Mouse (Mus musculus) embryonic stem cell, embryonic (primary cell): Measurements from ENCODE around the gene Txk.

Experiments used
- CTCF ChIA-PET, 4 experiments: fragments of 300-600 bp in 2 of 4; fragments of 350-600 bp in 2 of 4; sonication (Branson Sonifier 250); formaldehyde crosslinking; loops; one replicate each; lab custom pipeline; 2022; ENCODE audit warnings: inconsistent platforms in 2 of 4; lab: Charles Lee
- POLR2A ChIA-PET, 4 experiments: fragments of 300-600 bp in 2 of 4; fragments of 350-600 bp in 2 of 4; sonication (Branson Sonifier 250); formaldehyde crosslinking; loops; one replicate each; lab custom pipeline; 2022; ENCODE audit warnings: antibody characterized with exemption in 4 of 4, inconsistent platforms in 1 of 4; lab: Charles Lee

Gene Txk

DNA sequence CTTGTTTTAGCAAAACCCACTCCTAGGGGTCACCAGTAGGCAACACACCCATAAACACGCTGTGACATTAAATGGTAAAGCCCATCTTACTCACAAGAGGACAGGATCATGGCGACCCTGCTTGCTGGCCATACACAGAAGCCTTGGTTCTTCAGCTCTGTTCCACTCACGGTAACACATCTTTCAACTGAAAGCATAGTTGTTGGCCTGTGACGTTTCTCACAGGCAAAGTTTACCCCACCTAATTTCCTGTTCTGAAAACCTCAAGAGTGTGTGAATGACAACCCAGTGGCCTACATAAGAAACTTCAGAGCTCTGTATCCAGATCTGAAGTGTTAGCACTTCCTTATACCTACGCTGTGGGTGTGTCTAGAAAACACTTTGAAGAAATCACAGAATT lies at the start of gene Txk:
Txk (minus strand) TSS at position 193 of the 400 bp plus-strand sequence.
- POLR2A ChIA-PET = no interaction called here
- CTCF ChIA-PET = interaction anchor here in 1 of 4 experiments (0.6 kb wide), 1 partner anchor 646 kb away, joined by 3 read pairs; no protein-coding TSS in a partner anchor

DNA sequence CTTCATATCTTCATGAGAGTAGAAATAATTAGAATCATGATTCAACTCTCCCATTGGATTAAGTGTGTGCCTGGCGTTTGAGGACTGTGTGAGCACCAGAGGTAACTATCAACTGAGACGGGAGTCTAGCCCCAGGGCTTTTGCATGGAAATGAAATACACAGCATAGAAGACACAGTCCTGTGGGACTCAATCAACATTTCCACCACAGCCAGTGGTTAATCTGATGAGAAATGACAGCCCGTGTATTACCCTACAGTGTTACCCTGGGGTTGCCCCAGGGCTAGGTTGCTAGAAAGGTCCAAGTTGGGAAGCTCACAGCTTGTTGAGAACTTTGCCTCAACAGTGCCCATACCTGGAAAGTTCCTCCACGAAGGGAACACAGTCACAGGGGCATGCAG lies 46.0 kb upstream of the Txk start:
- ChIA-PET CTCF (no interaction called here), POLR2A (no interaction called here)

DNA sequence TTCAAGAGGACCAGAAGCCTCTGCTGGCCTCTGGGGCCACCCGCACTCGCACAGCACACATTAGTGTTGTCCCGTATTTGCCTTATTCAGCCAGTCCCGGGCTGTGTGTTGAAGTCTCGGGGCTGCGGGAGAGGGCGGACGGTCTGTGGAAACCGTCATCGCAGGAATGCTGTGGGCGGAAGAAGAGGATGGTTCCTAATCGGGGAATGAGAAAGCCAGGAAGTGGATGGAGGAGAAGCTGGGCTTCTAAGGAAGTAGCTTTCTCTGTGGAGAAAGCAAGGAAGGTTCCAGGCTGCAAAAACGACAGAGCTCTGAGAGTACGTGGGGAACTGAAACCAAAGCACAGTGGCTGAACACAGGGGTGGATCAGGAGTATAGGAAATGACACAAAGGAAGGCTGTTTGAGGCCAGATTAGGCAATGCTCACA lies 43.6 kb upstream of the Txk start:
- POLR2A ChIA-PET = interaction anchor here in 1 of 4 experiments (0.7 kb wide), 1 partner anchor 31 kb away, joined by 4 read pairs; no protein-coding TSS in a partner anchor
- CTCF ChIA-PET = interaction anchor here in 1 of 4 experiments (1.1 kb wide), 1 partner anchor 116 kb away, joined by 4 read pairs; no protein-coding TSS in a partner anchor

DNA sequence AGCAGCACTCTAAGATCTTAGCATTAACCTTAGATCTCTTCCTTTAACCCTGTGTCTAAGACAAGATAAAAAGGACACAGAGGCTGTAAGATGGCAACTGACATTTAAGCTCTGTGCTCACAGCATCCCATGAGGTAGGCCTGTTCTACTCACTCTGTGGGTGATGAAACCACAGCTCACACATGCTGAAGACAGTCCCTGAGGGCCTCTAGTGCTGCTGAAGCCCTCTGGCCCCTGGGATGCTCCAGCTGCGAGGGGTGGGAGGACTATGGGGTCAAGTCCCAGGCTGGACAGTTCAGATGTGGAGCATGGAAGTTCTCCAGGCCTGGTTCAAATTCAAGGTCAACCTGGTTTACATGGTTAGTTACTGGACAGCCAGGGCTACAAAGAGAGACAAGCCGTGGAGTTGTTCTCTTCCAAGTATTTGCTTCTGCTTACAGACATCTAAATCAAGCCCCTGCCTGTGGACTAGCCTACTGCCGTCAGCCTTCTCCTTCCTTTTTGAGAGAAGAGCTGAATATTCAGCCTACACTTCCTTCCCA lies 40.8 kb upstream of the Txk start:
- ChIA-PET CTCF (no interaction called here), POLR2A (no interaction called here)

DNA sequence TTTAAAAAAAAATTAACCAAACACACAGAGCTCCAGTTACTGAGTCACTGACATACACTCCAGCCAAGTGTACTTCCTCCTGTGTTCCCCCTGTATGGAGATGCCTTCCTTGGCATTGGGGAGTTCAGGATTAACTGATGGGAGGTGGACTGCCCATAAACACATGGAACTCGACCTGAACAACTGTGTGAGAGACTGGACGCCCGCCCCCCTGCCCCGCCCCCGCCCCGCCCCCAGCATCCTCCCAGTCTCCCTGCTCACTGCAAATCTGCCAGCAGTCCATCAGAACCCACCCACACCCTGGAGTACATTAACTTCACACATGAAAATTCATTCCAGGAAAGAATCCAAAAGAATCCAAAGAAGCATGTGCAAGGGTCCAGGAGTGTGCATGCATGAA lies 39.2 kb upstream of the Txk start:
- ChIA-PET CTCF (no interaction called here), POLR2A (no interaction called here)

DNA sequence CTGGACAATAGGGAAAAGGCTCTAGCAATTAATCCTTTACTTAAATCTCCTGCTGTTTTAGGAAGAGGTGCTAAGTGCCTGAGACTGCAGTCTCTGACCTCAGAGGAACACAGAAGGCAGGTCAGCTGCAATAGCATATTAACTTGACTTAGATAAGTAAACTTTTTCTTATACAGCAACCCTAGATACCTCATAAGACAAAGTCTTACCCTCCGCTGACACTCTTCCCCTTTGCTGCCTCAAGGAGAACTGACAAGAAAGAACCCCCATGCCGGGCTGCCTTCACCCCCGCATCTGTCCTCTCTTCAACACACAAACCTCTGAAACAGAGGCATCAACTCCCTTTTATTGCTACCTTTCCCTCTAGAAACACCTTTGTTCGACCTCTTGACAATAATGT lies 38.8 kb upstream of the Txk start:
- CTCF ChIA-PET = no interaction called here
- POLR2A ChIA-PET = no interaction called here

DNA sequence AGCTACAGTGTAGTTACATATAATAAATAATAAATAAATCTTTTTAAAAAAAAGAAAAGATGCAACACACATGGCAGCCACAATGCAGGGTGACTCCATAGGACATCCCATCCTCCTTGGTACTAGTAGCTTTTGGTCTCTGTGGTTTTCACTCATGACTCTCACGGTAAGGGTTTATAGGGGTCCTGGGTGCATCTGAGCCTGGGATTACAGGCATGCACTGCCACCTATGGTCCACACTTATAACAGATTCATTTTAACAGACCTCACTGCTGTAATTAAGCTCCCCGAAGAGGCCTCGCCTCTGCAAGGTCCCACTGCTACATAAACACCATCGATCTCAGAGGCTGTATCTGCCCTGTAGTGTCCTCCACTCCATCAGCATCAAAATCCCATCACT lies 32.9 kb upstream of the Txk start:
- ChIA-PET POLR2A (no interaction called here), CTCF (interaction anchor here in 1 of 4 experiments (1.2 kb wide), 1 partner anchor 120 kb away, joined by 3 read pairs; no protein-coding TSS in a partner anchor)

DNA sequence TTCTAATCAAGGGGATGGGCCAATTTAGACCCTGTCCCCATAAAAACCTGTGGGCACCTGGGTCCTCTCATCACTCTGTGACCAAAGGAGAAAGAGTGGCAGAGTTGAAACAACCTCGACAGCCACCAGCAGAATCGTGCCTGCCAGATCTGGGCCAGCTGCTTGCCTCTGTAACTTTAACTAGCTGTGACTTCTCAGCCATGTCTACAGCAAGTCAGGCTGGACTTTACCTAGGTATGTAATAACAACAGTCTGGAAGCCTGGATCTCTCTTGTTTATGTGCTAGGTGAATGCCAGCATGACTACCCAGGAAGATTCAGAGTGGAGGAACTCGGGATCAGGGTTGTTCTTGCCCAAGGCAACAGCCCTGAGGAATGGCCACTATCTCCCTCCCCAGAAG lies 32.1 kb upstream of the Txk start:
- ChIA-PET POLR2A (no interaction called here), CTCF (interaction anchor here in 2 of 4 experiments (0.7 to 1.2 kb wide), 3 partner anchors 35 to 1212 kb away, joined by 3 read pairs; no protein-coding TSS in a partner anchor)

DNA sequence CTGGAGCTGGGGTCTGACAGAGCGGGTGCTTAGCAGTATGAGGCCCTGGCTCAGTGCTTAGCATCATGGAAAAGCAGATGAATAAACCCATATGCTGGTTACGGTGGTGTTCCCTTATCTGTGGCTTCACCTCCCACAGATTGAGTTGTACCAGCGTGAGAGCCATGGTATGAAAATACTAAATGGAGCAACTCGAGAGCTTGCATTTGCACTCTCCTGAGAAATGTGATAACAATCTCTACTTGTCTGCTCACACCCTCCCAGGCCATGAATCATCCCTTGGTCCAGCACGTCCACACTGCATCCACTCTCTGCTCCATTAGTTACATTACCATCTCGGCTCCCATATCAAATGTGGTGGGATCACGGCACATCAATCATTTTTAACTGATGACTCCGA lies 31.4 kb upstream of the Txk start:
- ChIA-PET POLR2A (no interaction called here), CTCF (no interaction called here)

DNA sequence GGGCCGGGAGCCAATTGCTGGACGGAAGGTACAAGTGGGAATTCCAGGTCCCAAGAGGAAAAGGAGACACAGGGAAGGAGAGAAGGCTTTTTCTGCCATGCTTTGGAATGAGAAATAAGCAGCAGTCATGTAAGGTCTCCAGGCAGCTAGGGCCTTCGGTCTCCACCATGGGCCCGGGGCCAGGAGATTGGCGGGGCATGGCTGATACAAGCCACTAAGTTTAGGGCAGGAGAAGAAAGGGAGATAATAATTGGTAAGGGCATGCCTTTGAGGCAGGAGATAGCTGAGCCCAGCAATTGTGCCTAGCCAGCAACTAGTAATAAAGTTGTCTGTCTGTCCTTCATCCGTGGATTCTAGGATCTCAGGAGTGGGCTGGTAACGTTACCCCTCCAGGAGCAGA lies 30.5 kb upstream of the Txk start:
- ChIA-PET POLR2A (interaction anchor here in 1 of 4 experiments (1.0 kb wide), 1 partner anchor 20 kb away, joined by 3 read pairs; no protein-coding TSS in a partner anchor), CTCF (interaction anchor here in 2 of 4 experiments (0.6 to 0.8 kb wide), 2 partner anchors 182 to 369 kb away, joined by 3 read pairs; no protein-coding TSS in a partner anchor)

DNA sequence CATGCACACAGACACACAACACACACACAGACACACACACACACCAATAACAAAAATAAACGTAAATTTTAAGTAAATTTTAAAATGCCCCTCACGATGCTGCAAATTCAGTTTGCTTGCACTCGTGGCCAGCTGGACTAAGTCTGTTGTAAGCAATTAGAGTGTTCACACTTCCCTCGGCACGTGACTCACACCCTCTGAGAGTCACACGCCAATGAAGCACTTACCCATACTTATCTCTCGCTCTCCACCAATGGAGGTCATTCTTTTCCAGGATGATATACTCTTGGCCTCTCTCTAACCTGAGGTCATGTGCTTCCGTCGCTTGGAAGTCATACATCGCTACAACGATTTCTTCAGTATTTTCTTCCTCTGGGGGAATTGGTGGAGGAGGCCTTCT lies 29.2 kb upstream of the Txk start:
- CTCF ChIA-PET = no interaction called here
- POLR2A ChIA-PET = no interaction called here

DNA sequence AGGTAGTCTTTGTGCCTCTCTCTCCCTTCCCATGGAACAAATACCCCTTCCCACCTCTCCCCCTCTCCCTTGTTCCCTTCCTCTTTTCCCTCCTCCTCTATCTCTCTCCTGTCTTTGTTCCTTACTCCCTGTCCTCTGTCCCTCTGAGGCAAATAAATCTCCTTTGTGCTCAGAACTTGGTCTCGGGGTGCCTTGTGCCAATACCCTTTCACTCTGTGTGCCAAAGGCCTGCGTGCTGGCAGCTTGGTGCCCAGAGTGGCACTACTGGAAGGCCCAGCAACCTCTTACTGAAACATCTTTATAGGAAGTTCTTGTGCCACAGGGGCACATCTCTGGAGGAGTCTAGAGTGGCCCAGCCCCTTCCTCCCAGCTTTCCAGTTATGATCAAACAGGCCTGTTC lies 24.0 kb upstream of the Txk start:
- CTCF ChIA-PET = no interaction called here
- POLR2A ChIA-PET = no interaction called here

DNA sequence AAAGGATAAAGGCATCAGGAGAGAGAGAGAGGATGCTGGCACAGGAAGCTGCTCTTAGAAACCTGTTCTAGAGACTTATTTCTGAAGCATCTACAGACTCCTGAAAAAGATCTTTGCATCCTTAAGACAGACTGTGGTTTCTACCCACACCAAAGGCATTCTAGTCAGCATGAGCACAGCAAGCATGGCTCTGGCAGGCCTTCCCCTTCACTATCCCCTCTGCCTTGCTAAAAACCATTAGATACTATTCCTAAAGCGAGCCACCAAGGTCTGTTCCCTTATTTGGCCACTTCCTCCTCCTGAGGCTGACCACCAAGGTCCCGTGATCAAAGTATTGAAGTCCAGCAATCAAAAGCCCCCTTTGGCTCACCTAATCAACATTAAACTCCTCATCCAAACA lies 23.6 kb upstream of the Txk start:
- CTCF ChIA-PET = no interaction called here
- POLR2A ChIA-PET = no interaction called here

DNA sequence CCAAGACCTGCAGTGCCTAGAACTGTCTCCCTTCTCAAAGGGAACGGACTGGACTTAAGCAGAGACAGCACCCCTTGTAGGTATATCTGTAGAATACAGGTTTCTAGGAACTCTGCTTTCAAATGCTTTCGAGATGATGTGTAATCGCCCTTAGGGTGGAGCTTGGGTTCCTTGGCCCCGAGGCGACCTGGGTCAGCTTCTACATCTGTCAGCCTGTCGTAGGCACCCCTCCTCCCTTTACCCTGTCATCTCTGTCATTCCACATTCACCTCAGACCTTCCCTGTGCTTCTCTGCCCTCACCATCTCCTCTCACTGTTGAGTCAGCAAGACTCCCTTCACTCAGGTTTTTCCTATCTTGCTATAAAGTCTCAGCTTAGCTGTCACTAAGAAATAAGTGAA lies 17.3 kb upstream of the Txk start:
- POLR2A ChIA-PET = no interaction called here
- CTCF ChIA-PET = interaction anchor here in 1 of 4 experiments (0.6 kb wide), 1 partner anchor 389 kb away, joined by 3 read pairs; no protein-coding TSS in a partner anchor

DNA sequence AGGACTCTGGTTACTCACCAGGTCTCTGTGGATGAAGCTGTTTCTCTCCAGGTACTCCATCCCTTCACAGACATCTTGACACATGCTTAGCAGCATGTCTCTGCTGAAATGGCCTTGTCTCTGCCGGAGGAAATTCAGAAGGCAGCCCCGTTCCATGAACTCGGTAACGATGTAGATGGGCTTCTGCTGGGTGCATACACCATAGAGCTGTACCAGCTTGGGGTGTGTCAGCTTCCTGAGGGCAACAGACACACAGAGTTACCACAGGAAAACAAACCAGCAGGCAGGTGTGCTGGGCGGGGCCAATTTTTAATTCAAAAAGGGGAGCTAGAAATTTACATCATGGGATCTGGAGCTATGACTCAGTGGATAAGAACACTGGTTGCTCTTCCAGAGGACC lies 11.0 kb upstream of the Txk start:
- CTCF ChIA-PET = no interaction called here
- POLR2A ChIA-PET = no interaction called here

DNA sequence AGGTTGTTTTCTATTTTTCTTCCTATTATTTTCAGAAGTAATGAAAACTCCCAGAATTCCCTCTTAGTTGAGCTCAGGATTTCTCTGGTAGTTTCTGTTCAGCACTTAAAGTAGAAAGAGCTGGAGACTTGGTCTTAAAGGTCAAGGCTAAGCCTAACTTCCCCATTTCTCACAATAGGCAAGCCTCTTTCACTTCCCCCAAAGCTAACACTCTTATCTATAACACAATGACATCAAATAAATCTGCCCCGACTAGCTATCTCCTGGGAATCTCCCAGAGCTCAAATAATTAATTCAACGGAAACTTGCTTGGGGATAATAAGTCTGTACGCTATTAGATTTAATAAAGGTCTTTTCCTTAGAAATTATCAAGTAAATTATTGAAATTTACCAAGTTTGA lies 10.4 kb upstream of the Txk start:
- ChIA-PET POLR2A (no interaction called here), CTCF (no interaction called here)

DNA sequence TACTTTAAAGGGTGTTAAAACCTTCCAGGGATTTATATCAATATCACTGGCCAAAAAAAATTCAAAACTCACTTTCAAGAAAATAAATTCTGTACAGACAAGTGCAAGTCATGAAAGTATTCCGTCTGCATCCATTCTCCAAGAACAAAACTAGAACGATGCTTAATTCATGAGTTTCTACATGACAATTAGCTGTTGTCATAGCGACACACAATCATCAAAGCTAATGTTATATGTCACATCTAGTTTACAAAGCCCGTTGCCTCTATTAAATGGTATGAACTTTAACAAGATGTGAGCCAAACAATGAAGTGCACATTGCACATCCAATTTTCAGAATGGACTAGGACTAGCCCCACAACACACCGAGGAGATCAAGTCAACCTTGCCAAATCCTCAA lies 9.2 kb upstream of the Txk start:
- POLR2A ChIA-PET = no interaction called here
- CTCF ChIA-PET = no interaction called here

DNA sequence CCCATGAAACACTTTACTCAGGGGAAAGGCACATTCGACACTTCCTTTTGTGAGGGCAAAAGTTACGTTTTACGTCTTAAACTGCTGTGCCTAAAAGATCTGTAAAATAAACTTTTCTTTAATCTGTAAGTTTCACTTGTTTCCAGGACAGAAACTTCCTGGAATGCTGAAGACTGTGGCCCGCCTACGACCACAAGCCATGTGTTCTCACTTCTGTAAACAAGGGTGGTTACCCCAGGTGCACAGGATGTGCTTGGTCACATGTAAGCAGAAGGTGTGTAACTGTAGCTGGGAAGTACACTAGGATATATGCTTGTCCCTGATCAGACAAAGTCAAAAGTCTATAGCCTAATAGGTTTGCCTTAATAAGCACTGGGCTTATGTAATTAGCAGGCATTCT lies 8.7 kb upstream of the Txk start:
- ChIA-PET CTCF (no interaction called here), POLR2A (no interaction called here)

DNA sequence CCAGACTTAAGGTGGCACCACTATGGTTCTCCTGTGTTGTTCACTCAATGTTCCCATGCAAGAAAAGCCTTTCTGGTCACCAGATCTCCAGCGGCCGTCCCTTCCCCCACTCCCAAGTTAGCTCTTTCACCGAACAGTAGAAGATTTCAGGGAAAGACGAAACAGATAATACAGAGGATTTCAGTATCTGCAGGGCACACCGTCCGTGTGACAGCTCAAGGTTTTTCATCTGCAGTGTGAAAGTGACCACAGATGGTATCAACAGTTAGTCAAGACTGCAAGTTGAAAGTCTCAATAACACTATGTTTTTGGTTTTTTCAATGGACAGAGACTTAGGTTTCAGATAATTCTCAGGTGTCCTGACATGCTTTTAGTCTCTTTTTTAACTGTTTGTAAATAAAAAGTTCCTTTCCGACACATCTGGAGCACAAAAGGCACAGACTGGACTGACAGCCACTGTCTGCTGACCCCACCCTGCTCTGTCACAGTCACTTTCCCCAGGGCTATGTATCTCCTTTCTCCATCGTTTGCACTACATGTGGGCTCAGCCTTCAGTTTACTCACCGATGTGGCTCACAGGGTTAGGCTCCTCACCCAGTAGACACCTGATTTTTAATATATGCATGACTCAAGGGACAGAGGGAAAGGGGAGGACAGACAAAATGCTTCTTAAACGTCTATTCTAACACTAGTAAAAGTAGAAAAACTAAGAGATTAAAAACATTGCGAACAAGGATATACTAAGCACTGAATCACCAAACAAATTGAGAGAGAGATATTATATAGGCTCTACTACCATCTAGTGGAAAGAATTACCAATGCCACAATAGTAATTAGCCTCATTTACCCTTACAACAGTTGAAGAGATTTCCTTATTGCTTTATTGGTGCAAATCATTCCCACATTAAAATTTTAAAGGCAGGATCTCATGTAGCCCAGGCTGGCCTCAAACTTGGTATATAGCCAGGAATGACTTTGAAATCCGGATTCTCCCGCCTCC lies 6.6 kb upstream of the Txk start:
- CTCF ChIA-PET = interaction anchor here in 2 of 4 experiments (0.7 to 0.9 kb wide), 2 partner anchors 11 to 409 kb away, joined by 3 read pairs; no protein-coding TSS in a partner anchor

DNA sequence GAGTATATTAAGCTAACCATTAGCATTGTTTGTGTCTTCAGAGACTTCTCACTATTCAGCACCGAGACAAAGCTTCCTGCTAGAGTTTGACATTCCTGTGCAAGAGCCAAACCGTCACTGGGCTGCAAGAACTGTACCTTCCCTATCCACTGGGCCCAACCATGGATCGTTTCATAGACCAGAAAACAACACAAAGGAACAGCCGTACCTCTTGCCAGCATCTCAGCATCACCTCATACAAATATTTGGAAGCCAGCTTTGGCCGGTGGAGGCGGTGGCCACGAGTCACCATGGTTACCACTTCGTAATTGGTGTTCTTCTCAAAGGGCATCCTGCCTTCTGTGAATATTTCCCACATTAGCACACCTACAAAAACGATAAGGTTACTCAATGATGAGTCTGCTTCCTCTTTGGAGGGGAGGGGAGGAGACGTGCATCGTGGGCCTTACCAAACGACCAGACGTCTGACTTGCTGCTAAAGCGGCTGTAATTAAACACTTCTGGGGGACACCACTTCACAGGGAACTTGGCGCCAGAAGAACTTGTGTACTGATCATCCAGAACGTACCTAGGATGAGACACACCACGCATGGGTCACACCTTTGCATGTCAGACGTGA lies 4.7 kb upstream of the Txk start:
- POLR2A ChIA-PET = no interaction called here
- CTCF ChIA-PET = no interaction called here

More for the DNA sequence above, 6.6 kb upstream of the Txk start:
- POLR2A ChIA-PET = no interaction called here
